Mouse (Mus musculus) stomach, embryonic 16.5 days (tissue): ENCODE data around the gene Ccnd3. TPM values are rescaled to one million over a fixed set of nuclear protein-coding genes. Genes with fewer than 3 reads are reported as not detected.

Source experiments
- ATAC-seq: fragments of 200-750 bp; cut with Nextera tagmentation; 2 replicates; pipeline ENCODE4 v1.8.0; 2017; ENCODE audit warnings: moderate number of reproducible peaks, moderate TSS enrichment; ENCODE audit not compliant: insufficient read depth, low FRiP score
- H3K27ac ChIP-seq: fragments of 300-500 bp; sonication (generic); 2 replicates; pipeline ENCODE4 v1.5.1; 2014; ENCODE audit warnings: low read length
- H3K27me3 ChIP-seq: fragments of 300-500 bp; sonication (generic); 2 replicates; pipeline ENCODE4 v1.6.1; 2014; ENCODE audit warnings: low read length, control low read depth, mixed read lengths; ENCODE audit not compliant: control insufficient read depth, insufficient read depth
- H3K36me3 ChIP-seq: fragments of 300-500 bp; sonication (generic); 2 replicates; pipeline ENCODE4 v1.6.1; 2014; ENCODE audit warnings: low read length; ENCODE audit not compliant: control insufficient read depth, insufficient read depth
- H3K4me1 ChIP-seq: fragments of 300-500 bp; sonication (generic); 2 replicates; pipeline ENCODE4 v1.6.1; 2014; ENCODE audit warnings: low read length, control low read depth, mixed read lengths; ENCODE audit not compliant: control insufficient read depth, insufficient read depth
- H3K4me2 ChIP-seq: fragments of 300-500 bp; sonication (generic); 2 replicates; pipeline ENCODE4 v1.6.1; 2014; ENCODE audit warnings: low read depth, low read length, mixed read lengths
- H3K4me3 ChIP-seq: fragments of 300-500 bp; sonication (generic); replicated peaks from 2 replicates; pipeline ENCODE4 v1.5.1; 2014; ENCODE audit warnings: mild to moderate bottlenecking, low read length
- H3K9ac ChIP-seq: fragments of 300-500 bp; sonication (generic); 2 replicates; pipeline ENCODE4 v1.6.1; 2014; ENCODE audit warnings: low read length
- H3K9me3 ChIP-seq: fragments of 300-500 bp; sonication (generic); replicated peaks from 2 replicates; pipeline ENCODE4 v1.6.1; 2016; ENCODE audit warnings: low read length, control low read depth; ENCODE audit not compliant: control insufficient read depth
- WGBS: fragments of 180-500 bp; shearing (Covaris S2); extraction: QIAGEN DNeasy Blood & Tissue Kit; methylation state at CpG from one replicate; pipeline ENCODE4 v1.1.7; 2014; 5-methylcytosine and 5-hydroxymethylcytosine counted together
- polyA plus RNA-seq: library from polyadenylated mRNA; unstranded; fragments of >200 nt; fragmentation: Nextera tagmentation; extraction: Ambion mirVana; gene quantifications from 2 replicates; pipeline ENCODE4 v1.2.1, GENCODE M21; 2015

The Ccnd3 gene
- polyA plus RNA-seq, 1 experiment from 2014 or later = 340 TPM

DNA sequence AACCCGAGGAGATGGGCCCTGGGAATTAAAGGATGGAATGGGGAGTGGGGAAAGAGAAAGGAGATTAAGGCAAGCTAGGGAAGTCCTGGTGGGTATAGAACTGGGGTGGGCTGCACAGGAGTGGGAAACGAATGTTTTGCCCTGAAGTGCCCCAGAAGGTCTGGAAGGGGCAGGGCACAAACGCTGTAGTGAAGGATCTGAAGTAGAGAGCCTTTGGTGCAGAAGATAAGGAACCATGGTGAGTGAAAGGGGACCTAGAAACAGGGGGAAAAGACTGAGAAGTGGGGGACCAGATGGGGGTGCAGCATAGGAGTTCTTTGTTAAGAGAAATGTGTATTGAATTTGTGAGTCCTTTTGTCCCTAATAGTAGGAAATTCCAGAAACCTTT, 125.8 kb downstream of the Ccnd3 start, which contains the start of gene Usp49:
TSS of gene Usp49 (plus strand) at position 13 of the 388 bp plus-strand sequence.
- peak within 1 kb of the TSS; percentile 97 for H3K4me2 ChIP-seq
- WGBS = 0% methylated on average over 3 of the region's 3 CpGs
- H3K9ac ChIP-seq = peak within 1 kb of the TSS; percentile 79
- no peak for ATAC-seq
- H3K9me3 ChIP-seq = no peaks in the 10 kb centered on the region
- H3K27me3 ChIP-seq = no peaks in the 10 kb centered on the region
- H3K27ac ChIP-seq = peak within 1 kb of the TSS; percentile 94
- peak within 1 kb of the TSS; percentile 73 for H3K4me3 ChIP-seq
- peaks cover 8% of the 10 kb centered on the region for H3K4me1 ChIP-seq
- H3K36me3 ChIP-seq = no peaks in the 10 kb centered on the region

DNA sequence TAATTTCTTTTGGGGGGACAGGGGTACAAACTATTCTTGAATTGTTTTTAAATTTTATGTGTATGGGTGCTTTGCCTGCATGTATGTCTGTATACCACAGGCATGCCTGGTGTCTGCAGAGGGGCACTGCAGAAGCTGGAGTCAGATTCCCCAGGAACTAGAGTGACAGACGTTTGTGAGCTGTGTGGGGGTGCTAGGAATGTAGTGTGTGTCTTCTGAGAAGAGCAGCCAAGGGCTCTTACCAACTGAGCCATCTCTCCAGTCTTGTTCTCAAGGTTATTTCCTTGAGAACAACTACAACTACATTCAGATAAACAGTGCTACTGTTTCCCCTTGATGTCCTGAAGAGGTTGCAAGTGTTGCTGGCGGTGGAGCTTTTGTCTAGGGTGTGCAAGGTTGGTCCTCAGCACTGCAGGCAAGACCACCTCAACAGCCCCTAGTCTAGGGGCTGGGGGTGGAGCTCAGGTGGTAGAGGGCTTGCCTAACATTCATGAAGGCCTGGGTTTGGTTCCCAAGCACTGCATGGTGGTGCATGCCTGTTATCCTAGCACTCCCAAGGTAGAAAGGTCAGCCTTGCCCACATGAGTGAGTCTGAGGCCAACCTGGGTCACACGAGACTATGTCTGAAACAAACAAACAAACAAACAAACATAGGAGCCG, 127.5 kb downstream of the Ccnd3 start:
- 60% methylated on average over 4 of the region's 4 CpGs for WGBS
- Histone ChIP-seq H3K9me3 (no peaks in the 10 kb centered on the region), H3K4me2 (no peak overlapping the region), H3K9ac (no peak overlapping the region), H3K27me3 (no peaks in the 10 kb centered on the region), H3K4me1 (peaks cover 8% of the 10 kb centered on the region), H3K36me3 (no peaks in the 10 kb centered on the region), H3K27ac (no peak overlapping the region), H3K4me3 (no peak overlapping the region)
- ATAC-seq = no peak

DNA sequence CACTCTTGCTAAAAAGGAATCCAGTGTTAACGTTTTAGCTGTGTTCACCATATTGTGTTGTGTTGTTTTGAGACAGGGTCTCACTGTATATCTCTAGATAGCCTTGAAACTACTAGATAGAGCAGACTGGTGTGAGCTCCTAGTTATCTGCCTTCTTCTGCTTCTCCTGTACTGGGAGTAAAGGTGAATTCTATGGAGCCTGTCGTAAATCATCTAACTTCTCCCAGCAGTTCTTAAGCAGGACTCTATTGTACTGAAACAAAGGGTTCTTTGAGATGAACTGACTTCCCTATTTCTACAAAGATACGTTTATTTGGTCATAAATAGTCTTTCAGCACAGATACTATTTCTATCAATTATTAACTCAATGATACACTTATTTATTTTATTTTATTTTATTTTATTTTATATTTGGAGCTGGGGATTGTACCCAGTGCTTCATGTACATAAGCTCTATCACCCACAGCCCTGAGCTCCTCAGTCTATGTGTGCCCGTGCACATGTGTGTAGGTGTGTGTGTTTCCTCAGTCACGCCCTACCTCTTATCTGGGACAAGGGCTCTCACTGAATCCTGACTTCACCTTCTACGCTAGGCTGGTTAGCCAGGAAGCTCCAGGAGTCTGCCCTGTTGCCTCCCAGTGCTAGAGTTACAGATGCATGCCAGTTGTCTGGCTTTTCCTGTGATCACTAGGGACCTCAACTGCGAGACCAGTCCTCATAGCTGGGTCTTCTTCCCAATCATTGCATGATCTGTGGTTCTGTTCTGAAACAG, 129.3 kb downstream of the Ccnd3 start:
- Histone ChIP-seq H3K27me3 (no peaks in the 10 kb centered on the region), H3K4me1 (peaks cover 6% of the 10 kb centered on the region), H3K36me3 (no peaks in the 10 kb centered on the region), H3K9me3 (no peaks in the 10 kb centered on the region), H3K4me3 (no peak overlapping the region), H3K4me2 (no peak overlapping the region), H3K27ac (peak overlapping the region; percentile 33; the same call in 1 of the 2 replicates), H3K9ac (no peak overlapping the region)
- 64% methylated on average over 7 of the region's 7 CpGs for WGBS
- ATAC-seq = peak; percentile 23; the same call in 1 of the 2 replicates

DNA sequence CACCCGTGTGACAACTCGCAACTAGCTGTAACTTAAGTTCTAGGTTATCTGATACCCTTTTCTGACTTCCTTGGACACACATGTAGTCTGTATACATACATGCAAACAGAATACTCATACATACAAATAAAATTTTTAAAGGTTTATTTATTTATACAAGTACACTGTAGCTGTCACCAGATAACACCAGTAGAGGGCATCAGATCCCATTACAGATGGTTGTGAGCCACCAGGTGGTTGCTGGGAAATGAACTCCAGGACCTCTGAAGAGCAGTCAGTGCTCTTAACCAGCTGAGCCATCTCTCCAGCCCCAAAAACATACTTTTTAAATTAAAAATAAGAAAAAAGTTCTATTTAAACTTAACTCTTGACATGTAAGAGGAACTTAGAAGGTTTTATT, 138.1 kb downstream of the Ccnd3 start:
- no peak overlapping the region for H3K27ac ChIP-seq
- WGBS = 81% methylated on average over 2 of the region's 2 CpGs
- ATAC-seq = no peak

DNA sequence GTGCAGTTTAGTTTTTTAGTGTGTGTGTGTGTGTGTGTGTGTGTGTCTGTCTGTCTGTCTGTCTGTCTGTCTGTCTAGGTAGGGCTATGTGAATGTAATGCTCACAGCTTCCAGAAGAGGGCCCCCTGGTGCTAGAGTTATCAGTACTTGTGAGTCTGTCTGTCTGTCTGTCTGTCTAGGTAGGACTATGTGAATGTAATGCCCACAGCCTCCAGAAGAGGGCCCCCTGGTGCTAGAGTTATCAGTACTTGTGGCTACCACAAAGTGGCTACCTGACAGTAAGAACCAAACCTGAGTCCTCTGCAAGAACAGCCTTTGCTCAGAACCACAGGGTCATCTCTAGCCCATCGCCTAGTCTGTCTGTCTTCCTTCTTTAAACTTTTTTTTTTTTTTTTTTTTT, 141.8 kb downstream of the Ccnd3 start:
- 89% methylated on average over 1 of the region's 1 CpGs for WGBS
- H3K36me3 ChIP-seq = no peaks in the 10 kb centered on the region
- no peak for ATAC-seq
- no peak overlapping the region for H3K9ac ChIP-seq
- no peak overlapping the region for H3K4me2 ChIP-seq
- H3K4me1 ChIP-seq = no peaks in the 10 kb centered on the region
- no peak overlapping the region for H3K27ac ChIP-seq
- H3K27me3 ChIP-seq = no peaks in the 10 kb centered on the region
- no peak overlapping the region for H3K4me3 ChIP-seq
- H3K9me3 ChIP-seq = no peaks in the 10 kb centered on the region

More for the DNA sequence above, 138.1 kb downstream of the Ccnd3 start:
- Histone ChIP-seq H3K4me2 (no peak overlapping the region), H3K9ac (no peak overlapping the region), H3K4me3 (no peak overlapping the region), H3K27me3 (no peaks in the 10 kb centered on the region), H3K4me1 (no peaks in the 10 kb centered on the region), H3K36me3 (no peaks in the 10 kb centered on the region), H3K9me3 (no peaks in the 10 kb centered on the region)

DNA sequence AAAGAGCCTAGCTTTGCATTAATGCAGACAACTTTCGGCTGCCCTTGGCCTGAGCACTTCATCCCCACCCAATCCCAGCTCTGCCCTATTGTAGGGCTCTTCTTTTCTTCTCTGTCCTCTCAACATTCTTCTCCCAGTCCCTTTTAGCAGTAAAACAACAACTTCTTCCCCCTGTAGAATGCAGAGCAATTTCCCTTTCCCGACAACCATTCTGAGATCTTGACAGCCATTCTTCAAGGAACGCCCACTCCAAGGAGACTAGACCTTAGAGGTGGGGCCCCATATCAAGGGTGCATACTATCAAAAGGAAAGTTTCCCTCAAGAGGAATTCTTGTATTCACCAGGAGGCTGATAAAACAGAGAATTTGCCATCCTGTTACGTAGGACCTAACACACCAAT, 144.1 kb downstream of the Ccnd3 start:
- Histone ChIP-seq H3K36me3 (no peaks in the 10 kb centered on the region), H3K9me3 (no peaks in the 10 kb centered on the region), H3K9ac (no peak overlapping the region), H3K27me3 (no peaks in the 10 kb centered on the region), H3K4me1 (no peaks in the 10 kb centered on the region), H3K27ac (no peak overlapping the region), H3K4me3 (no peak overlapping the region), H3K4me2 (no peak overlapping the region)
- 61% methylated on average over 4 of the region's 4 CpGs for WGBS
- ATAC-seq = no peak

Other genes with a start within 250 kb of the Ccnd3 start
- 60.1 and 66.1 TPM in 2 replicates for gene Mrps10, start 136.2 kb upstream of the Ccnd3 start, polyA plus RNA-seq
- 0.64 and 0.84 TPM in 2 replicates for gene Guca1b, start 119.7 kb upstream of the Ccnd3 start, polyA plus RNA-seq
- 4.7 and 5.4 TPM in 2 replicates for gene Guca1a, start 104.5 kb upstream of the Ccnd3 start, polyA plus RNA-seq
- 5.1 and 7.7 TPM in 2 replicates for gene AI661453, start 68.4 kb upstream of the Ccnd3 start, polyA plus RNA-seq
- gene 1700001C19Rik, start 67.7 kb upstream of the Ccnd3 start, polyA plus RNA-seq = 0.21 and 0.24 TPM in 2 replicates
- gene Taf8, start 2.8 kb upstream of the Ccnd3 start, polyA plus RNA-seq = 25.7 and 27.3 TPM in 2 replicates
- gene Bysl, start 106.4 kb downstream of the Ccnd3 start, polyA plus RNA-seq = 21.0 and 22.1 TPM in 2 replicates
- gene Med20, start 106.5 kb downstream of the Ccnd3 start, polyA plus RNA-seq = 40.7 and 47.5 TPM in 2 replicates
- gene Gm20517, start 106.5 kb downstream of the Ccnd3 start, polyA plus RNA-seq = 0.89 and 1.9 TPM in 2 replicates
- 3.3 and 3.5 TPM in 2 replicates for gene Usp49, start 125.6 kb downstream of the Ccnd3 start, polyA plus RNA-seq
- gene Tomm6, start 183.3 kb downstream of the Ccnd3 start, polyA plus RNA-seq = 357 and 376 TPM in 2 replicates
- gene Frs3, start 184.0 kb downstream of the Ccnd3 start, polyA plus RNA-seq = 3.4 and 4.4 TPM in 2 replicates
- gene Gm21981, start 189.4 kb downstream of the Ccnd3 start, polyA plus RNA-seq = 0.19 and 0.40 TPM in 2 replicates
- 1.0 TPM in 1 of 2 replicates, not detected in the other for gene Prickle4, start 189.7 kb downstream of the Ccnd3 start, polyA plus RNA-seq
- gene Pgc, start 221.8 kb downstream of the Ccnd3 start, polyA plus RNA-seq = 122 and 198 TPM in 2 replicates
- gene Tfeb, start 232.0 kb downstream of the Ccnd3 start, polyA plus RNA-seq = 10.6 and 11.5 TPM in 2 replicates